Mouse (Mus musculus) stomach, embryonic 15.5 days (tissue): ENCODE results near the gene Ddx19a. TPM values are rescaled to one million over a fixed set of nuclear protein-coding genes. Genes with fewer than 3 reads are reported as not detected.
"Not testable (repeated sequence)": the region's sequence is repeated elsewhere in the genome, so short reads cannot be mapped to it uniquely, and the experiment has no call there.

ENCODE experiments used
- ATAC-seq: fragments of 200-750 bp; cut with Nextera tagmentation; 2 replicates; pipeline ENCODE4 v1.8.0; 2017; ENCODE audit warnings: low read depth, moderate number of reproducible peaks, moderate TSS enrichment; ENCODE audit not compliant: insufficient read depth, low FRiP score
- H3K27ac ChIP-seq: fragments of 300-500 bp; sonication (generic); 2 replicates; pipeline ENCODE4 v1.5.1; 2015; ENCODE audit warnings: mild to moderate bottlenecking, inconsistent platforms
- H3K27me3 ChIP-seq: fragments of 300-500 bp; sonication (generic); replicated peaks from 2 replicates; pipeline ENCODE4 v1.6.1; 2015; ENCODE audit warnings: inconsistent platforms
- H3K36me3 ChIP-seq: fragments of 300-500 bp; sonication (generic); 2 replicates; pipeline ENCODE4 v1.6.1; 2015; ENCODE audit warnings: inconsistent platforms
- H3K4me1 ChIP-seq: fragments of 300-500 bp; sonication (generic); 2 replicates; pipeline ENCODE4 v1.6.1; 2015; ENCODE audit warnings: inconsistent platforms
- H3K4me2 ChIP-seq: fragments of 300-500 bp; sonication (generic); 2 replicates; pipeline ENCODE4 v1.6.1; 2015; ENCODE audit warnings: mild to moderate bottlenecking, inconsistent platforms
- H3K4me3 ChIP-seq: fragments of 300-500 bp; sonication (generic); replicated peaks from 2 replicates; pipeline ENCODE4 v1.5.1; 2015; ENCODE audit warnings: inconsistent platforms
- H3K9ac ChIP-seq: fragments of 300-500 bp; sonication (generic); 2 replicates; pipeline ENCODE4 v1.6.1; 2015; ENCODE audit warnings: inconsistent platforms
- H3K9me3 ChIP-seq: fragments of 300-500 bp; sonication (generic); 2 replicates; pipeline ENCODE4 v1.6.1; 2016; ENCODE audit warnings: inconsistent platforms
- WGBS: fragments of 180-500 bp; shearing (Covaris S2); methylation state at CpG from one replicate; pipeline ENCODE4 v1.1.7; 2015; 5-methylcytosine and 5-hydroxymethylcytosine counted together
- polyA plus RNA-seq: library from polyadenylated mRNA; unstranded; fragments of >200 nt; fragmentation: Nextera tagmentation; extraction: Ambion mirVana; gene quantifications from 2 replicates; pipeline ENCODE4 v1.2.1, GENCODE M21; 2015

Gene Ddx19a
- polyA plus RNA-seq, 1 experiment from 2014 or later: 11.8 TPM

DNA sequence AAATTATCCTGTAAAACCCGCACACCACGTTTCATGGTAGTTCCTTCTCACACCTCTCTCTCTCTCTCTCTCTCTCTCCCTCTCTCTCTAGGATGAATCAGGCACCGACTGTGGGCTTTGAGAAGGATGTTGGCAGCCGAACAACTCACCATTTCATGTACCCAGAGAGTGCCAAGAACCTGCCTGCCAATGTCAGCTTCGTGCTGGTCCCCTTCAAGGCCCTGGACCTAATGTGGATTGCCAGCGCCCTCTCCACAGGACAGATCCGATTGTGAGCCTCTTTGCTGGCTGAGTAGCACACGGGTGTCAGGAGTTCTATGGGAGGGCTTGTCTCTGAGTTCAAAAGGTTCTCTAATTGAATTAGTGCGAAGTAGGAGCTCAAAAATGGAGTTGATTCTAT is 30.3 kb downstream of the Ddx19a start:
- no peak overlapping the region for H3K4me3 ChIP-seq
- H3K27me3 ChIP-seq: no peaks in the 10 kb centered on the region
- H3K4me2 ChIP-seq: no peak overlapping the region
- no peaks in the 10 kb centered on the region for H3K9me3 ChIP-seq
- peaks cover 12% of the 10 kb centered on the region for H3K36me3 ChIP-seq
- no peak for ATAC-seq
- H3K4me1 ChIP-seq: peaks cover 13% of the 10 kb centered on the region
- no peak overlapping the region for H3K9ac ChIP-seq
- no peak overlapping the region for H3K27ac ChIP-seq
- WGBS: 85% methylated on average over 9 of the region's 9 CpGs

DNA sequence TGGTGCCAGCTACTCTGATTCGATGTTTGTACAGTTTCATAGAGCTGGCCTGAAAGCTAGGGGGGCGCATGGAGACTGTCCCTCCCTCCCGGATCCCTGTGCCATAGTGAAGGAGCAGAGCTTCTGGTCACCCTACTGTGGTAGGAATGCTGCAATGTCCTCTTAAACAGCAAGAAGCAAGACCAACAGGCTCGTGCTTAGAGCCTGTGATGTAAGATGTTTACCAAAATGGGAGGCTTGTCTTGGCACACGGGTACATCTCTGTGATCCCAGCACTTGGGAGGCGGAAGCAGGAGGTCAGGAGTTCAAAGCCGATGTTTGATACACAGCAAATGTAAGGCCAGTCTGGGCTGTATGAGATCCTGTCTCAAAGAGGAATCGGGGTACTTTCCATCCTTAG is 31.0 kb downstream of the Ddx19a start:
- Histone ChIP-seq H3K9ac (no peak overlapping the region), H3K4me2 (no peak overlapping the region), H3K9me3 (no peaks in the 10 kb centered on the region), H3K36me3 (peaks cover 12% of the 10 kb centered on the region), H3K27ac (no peak overlapping the region), H3K27me3 (no peaks in the 10 kb centered on the region), H3K4me1 (peaks cover 13% of the 10 kb centered on the region), H3K4me3 (no peak overlapping the region)
- ATAC-seq: no peak
- 78% methylated on average over 8 of the region's 8 CpGs for WGBS

GRCm38 (mm10) chr8:110965594-110965993 is 32.0 kb downstream of the Ddx19a start:
- H3K27me3 ChIP-seq: no peaks in the 10 kb centered on the region
- H3K9me3 ChIP-seq: no peaks in the 10 kb centered on the region
- ATAC-seq: no peak
- WGBS: 50% methylated on average over 7 of the region's 7 CpGs
- no peak overlapping the region for H3K4me3 ChIP-seq
- no peak overlapping the region; the same call in 1 of the 2 replicates for H3K27ac ChIP-seq
- peaks cover 8% of the 10 kb centered on the region for H3K4me1 ChIP-seq
- no peak overlapping the region for H3K9ac ChIP-seq
- H3K4me2 ChIP-seq: no peak overlapping the region
- peaks cover 12% of the 10 kb centered on the region for H3K36me3 ChIP-seq

DNA sequence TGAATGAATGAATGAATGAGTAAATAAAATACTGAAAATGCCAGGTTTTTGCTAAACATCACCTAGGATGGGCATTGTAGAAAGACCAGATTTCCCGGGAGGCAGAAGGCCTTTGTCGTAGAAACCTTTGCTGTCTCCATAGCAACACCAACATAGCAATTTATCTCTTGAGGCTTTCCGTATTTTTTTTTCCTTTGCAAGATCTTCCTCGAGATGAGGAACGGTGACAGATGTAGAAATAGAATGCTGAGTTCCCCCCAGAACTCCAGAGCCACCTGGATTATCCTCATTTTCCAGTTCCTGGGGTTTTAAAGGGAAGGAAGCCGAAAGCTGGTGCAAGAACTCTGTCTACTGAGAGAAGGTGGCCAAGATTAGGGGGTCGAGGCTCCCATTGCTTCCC is 32.9 kb downstream of the Ddx19a start:
- Histone ChIP-seq H3K9ac (no peak overlapping the region), H3K9me3 (no peaks in the 10 kb centered on the region), H3K4me3 (no peak overlapping the region), H3K36me3 (peaks cover 12% of the 10 kb centered on the region), H3K4me2 (no peak overlapping the region), H3K27me3 (no peaks in the 10 kb centered on the region), H3K27ac (no peak overlapping the region), H3K4me1 (0 out of 2 replicates have a peak, but pooled peaks cover 5% of the 10 kb centered on the region)
- WGBS: 68% methylated on average over 7 of the region's 7 CpGs
- ATAC-seq: no peak

DNA sequence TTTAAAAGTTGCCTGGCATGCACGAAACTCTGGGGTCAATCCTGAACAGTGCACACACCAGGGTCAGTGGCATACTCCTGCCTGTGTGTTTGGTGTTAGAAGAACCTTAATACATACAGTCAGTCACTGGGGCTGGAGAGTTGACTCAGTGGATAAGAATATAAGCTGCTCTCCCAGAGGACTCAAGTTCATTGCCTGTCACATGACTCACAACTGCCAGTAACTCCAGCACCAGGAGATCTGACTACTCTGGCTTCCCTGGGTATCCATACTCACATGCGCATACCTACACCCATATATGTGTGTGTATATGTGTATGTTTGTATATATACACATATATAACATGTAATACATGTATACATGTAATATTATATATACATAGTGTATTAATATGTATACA is 34.5 kb downstream of the Ddx19a start:
- no peak for ATAC-seq
- Histone ChIP-seq H3K27ac (no peak overlapping the region), H3K36me3 (peaks cover 10% of the 10 kb centered on the region), H3K4me1 (0 out of 2 replicates have a peak, but pooled peaks cover 5% of the 10 kb centered on the region), H3K27me3 (no peaks in the 10 kb centered on the region), H3K4me2 (no peak overlapping the region), H3K4me3 (no peak overlapping the region), H3K9ac (no peak overlapping the region), H3K9me3 (no peaks in the 10 kb centered on the region)
- WGBS: 84% methylated on average over 2 of the region's 2 CpGs

- Histone ChIP-seq H3K36me3 (peaks cover 8% of the 10 kb centered on the region; the same call in 1 of the 2 replicates), H3K27me3 (no peaks in the 10 kb centered on the region), H3K4me2 (no peak overlapping the region), H3K4me1 (no peaks in the 10 kb centered on the region), H3K27ac (no peak overlapping the region), H3K9ac (no peak overlapping the region), H3K4me3 (no peak overlapping the region), H3K9me3 (no peaks in the 10 kb centered on the region)
- WGBS: 92% methylated on average over 6 of the region's 6 CpGs
- no peak for ATAC-seq
Observed at GRCm38 (mm10) chr8:110959906-110960305, 37.7 kb downstream of the Ddx19a start.

DNA sequence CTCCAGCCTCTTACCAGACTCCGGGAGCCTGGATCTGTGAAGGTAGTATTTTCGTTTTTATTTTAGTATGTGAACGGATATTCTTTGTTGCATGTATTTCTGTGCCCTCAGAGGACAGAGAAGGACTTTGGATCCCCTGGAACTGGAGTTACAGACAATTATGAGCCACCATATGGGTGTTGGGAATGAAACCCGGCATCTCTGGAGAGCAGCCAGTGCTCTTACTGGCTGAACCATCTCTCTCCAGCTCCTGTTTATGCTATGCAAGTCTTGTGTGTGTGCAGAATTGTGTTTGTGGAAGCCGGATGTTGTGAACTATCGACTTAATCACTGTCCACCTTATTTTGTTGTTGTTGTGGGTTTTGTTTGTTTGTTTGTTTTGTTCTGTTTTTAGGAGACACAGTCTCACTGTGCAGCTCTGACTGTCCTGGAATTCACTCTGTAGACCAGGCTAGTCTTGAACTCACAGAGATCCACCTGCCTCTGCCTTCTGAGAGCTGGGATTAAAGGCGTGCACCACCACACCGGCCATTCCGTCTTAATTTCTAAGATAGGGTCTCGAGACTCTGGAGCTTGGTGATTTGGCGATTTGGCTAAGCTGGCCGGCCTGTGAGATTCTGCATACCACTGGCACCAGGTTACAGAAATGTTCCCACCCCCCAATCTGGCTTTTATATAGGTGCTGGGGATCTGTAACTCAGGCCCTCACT is 38.4 kb downstream of the Ddx19a start:
- Histone ChIP-seq H3K4me1 (no peaks in the 10 kb centered on the region), H3K36me3 (peaks cover 8% of the 10 kb centered on the region; the same call in 1 of the 2 replicates), H3K27me3 (no peaks in the 10 kb centered on the region), H3K27ac (no peak overlapping the region), H3K4me2 (no peak overlapping the region), H3K9ac (no peak overlapping the region), H3K9me3 (no peaks in the 10 kb centered on the region), H3K4me3 (no peak overlapping the region)
- 93% methylated on average over 12 of the region's 12 CpGs for WGBS
- ATAC-seq: no peak

- not testable (repeated sequence) for H3K9me3 ChIP-seq, H3K27me3 ChIP-seq, H3K4me2 ChIP-seq, H3K27ac ChIP-seq, H3K9ac ChIP-seq, H3K4me3 ChIP-seq, ATAC-seq, H3K4me1 ChIP-seq, H3K36me3 ChIP-seq
- 93% methylated on average over 7 of the region's 7 CpGs for WGBS
Observed at GRCm38 (mm10) chr8:110958553-110958952, 39.0 kb downstream of the Ddx19a start.

GRCm38 (mm10) chr8:110958135-110958534 is 39.5 kb downstream of the Ddx19a start:
- WGBS: 91% methylated on average over 5 of the region's 5 CpGs
- no peak overlapping the region for H3K4me3 ChIP-seq
- no peak for ATAC-seq
- H3K9me3 ChIP-seq: no peaks in the 10 kb centered on the region
- H3K4me2 ChIP-seq: no peak overlapping the region
- H3K27me3 ChIP-seq: no peaks in the 10 kb centered on the region
- H3K36me3 ChIP-seq: peaks cover 8% of the 10 kb centered on the region; the same call in 1 of the 2 replicates
- no peaks in the 10 kb centered on the region for H3K4me1 ChIP-seq
- H3K27ac ChIP-seq: no peak overlapping the region
- H3K9ac ChIP-seq: no peak overlapping the region

DNA sequence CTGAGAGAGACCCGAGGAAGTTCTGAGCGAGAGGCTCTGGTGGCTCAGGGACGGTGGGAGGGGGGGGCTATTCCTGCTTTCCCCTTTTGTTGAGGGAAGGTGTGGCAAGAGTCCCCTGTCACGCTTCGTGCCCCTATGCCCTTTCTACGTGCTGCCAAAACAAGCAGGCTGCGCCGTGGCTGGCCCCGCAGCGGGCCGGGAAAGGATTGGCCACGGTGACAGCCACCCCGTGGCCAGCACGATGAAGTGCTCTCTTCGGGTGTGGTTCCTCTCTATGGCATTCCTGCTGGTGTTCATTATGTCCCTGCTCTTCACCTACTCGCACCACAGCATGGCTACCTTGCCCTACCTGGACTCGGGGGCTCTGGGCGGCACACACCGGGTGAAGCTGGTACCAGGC is 40.1 kb downstream of the Ddx19a start:
- Histone ChIP-seq H3K9ac (no peak overlapping the region), H3K4me3 (no peak overlapping the region), H3K4me1 (no peaks in the 10 kb centered on the region), H3K27me3 (no peaks in the 10 kb centered on the region), H3K36me3 (peaks cover 6% of the 10 kb centered on the region; the same call in 1 of the 2 replicates), H3K4me2 (no peak overlapping the region), H3K9me3 (no peaks in the 10 kb centered on the region), H3K27ac (no peak overlapping the region)
- no peak for ATAC-seq
- WGBS: 89% methylated on average over 19 of the region's 19 CpGs

DNA sequence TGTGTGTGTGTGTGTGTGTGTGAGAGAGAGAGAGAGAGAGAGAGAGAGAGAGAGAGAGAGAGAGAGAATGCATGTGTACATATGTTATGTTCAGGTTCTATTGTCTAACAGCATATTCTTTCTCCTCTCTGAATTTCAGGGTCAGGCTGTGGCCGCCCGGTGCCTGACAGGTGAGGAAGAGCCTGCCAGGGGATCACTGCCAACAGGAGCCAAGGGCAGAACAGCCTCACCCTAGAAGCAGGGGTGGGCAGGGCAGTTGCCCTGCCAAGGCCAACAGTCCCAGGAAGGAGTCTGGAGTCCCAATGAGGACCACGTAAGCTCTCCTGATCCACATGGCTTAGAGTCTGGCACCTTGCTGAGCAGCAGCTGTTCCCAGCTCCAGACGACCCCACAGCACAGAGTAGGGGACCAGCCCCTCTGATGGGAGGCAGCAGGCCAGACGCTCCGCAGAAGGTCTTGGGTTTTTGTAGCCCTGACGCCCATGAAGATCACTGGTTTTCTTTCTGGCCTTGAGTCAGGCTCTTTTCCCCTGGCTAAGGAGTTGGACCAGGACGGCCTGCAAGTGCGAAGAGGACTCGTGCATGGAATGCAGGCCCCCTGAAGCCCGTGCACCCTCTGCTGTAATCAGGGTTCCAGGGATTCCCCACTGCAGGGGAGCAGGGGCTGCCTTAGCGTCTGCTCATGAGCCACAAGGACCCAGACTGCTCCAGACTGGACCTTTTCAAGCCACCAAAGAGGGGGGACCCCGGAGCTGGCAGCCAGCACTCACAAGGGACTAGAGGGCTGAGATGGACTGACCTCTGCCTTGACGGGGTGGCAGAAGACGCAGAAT is 40.8 kb downstream of the Ddx19a start:
- no peak overlapping the region for H3K9ac ChIP-seq
- no peak overlapping the region for H3K27ac ChIP-seq
- no peaks in the 10 kb centered on the region for H3K4me1 ChIP-seq
- no peaks in the 10 kb centered on the region for H3K9me3 ChIP-seq
- no peak overlapping the region for H3K4me2 ChIP-seq
- no peak overlapping the region for H3K4me3 ChIP-seq
- WGBS: 84% methylated on average over 15 of the region's 15 CpGs
- H3K36me3 ChIP-seq: peaks cover 6% of the 10 kb centered on the region; the same call in 1 of the 2 replicates
- no peak for ATAC-seq
- no peaks in the 10 kb centered on the region for H3K27me3 ChIP-seq

DNA sequence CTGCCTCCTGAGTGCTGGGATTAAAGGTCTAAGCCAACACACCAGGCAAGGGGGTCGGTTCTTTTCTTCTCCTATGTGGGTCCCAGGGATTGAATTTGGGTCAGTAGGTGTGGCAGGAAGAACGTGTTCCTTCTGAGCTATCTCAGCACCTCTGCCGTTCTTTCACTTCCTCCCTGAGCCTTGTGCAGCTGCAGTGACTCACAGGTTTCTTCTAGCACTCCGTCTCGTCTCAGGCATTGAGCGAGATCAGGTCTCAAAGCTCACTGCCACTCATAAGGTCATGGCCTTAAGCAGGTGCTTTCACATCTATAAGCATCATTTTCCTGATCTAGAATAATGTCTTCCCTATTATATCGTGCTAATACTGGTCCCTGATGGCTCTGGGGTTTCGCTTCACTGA is 42.8 kb downstream of the Ddx19a start:
- Histone ChIP-seq H3K9me3 (no peaks in the 10 kb centered on the region), H3K27ac (no peak overlapping the region), H3K36me3 (peaks cover 6% of the 10 kb centered on the region; the same call in 1 of the 2 replicates), H3K4me3 (no peak overlapping the region), H3K4me1 (no peaks in the 10 kb centered on the region), H3K9ac (no peak overlapping the region), H3K4me2 (no peak overlapping the region), H3K27me3 (no peaks in the 10 kb centered on the region)
- WGBS: 60% methylated on average over 8 of the region's 8 CpGs
- ATAC-seq: no peak
